Mouse (Mus musculus): ENCODE measurements around the gene Gm20917. TPM values are rescaled to one million over a fixed set of nuclear protein-coding genes. Genes with fewer than 3 reads are reported as not detected.
"Not testable (repeated sequence)": the region's sequence is repeated elsewhere in the genome, so short reads cannot be mapped to it uniquely, and the experiment has no call there.

Gm20917 gene
- polyA plus RNA-seq (2015; fragmentation: Nextera tagmentation; extraction: Ambion mirVana): not detected in 2 replicates

- not testable (repeated sequence) for H3K4me3 ChIP-seq (replicated peaks); H3K4me2 ChIP-seq; H3K4me1 ChIP-seq (replicated peaks); H3K9ac ChIP-seq; ATAC-seq (ENCODE audit: insufficient read depth); H3K36me3 ChIP-seq (replicated peaks); H3K27me3 ChIP-seq; H3K27ac ChIP-seq (replicated peaks); H3K9me3 ChIP-seq (replicated peaks)
- WGBS (ENCODE audit: insufficient replicate concordance): no CpG with 5 or more reads among the region's 4 CpGs
These were observed at the start of gene Gm20917 for GRCm38 (mm10) chrY:79151022-79151421. Gene Gm20917 (minus strand): TSS chrY:79151122.

Other genes starting within 250 kb of the Gm20917 start
- gene Gm20916, start 168.4 kb upstream of the Gm20917 start, polyA plus RNA-seq (2015; fragmentation: Nextera tagmentation; extraction: Ambion mirVana): not detected in 2 replicates